Mouse (Mus musculus) activated CD4-positive, CD25-positive, alpha-beta regulatory T cell, adult 9 weeks (primary cell): ENCODE data around the gene Olfr1098. TPM values are rescaled to one million over a fixed set of nuclear protein-coding genes. Genes with fewer than 3 reads are reported as not detected.

ENCODE experiments used
- polyA plus RNA-seq: library from polyadenylated mRNA; unstranded; fragments of 100-300 nt; shearing (Covaris generic); gene quantifications from one replicate; pipeline ENCODE4 v1.2.1, GENCODE M21; 2017

Gene Olfr1098
- not detected for polyA plus RNA-seq

DNA sequence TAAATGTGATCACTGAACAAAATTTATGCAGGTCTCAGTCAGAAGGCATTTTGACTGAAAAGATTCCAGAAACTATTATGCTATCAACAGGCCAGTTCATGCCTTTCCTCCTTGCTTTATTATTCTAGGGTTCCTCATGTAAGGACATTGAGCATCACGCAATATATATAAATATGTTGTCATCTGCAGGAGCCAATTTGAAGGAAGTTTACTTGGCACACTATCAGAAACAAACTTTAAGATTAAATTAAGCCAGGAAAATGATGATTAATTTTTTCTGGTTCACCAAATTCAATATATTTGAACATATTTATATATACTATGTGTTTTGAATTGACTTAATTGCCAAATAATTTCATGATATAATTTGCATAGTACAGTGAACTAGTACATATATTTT lies at the start of gene Olfr1098:
Olfr1098 (minus strand) TSS at position 101 of the 400 bp plus-strand sequence.

DNA sequence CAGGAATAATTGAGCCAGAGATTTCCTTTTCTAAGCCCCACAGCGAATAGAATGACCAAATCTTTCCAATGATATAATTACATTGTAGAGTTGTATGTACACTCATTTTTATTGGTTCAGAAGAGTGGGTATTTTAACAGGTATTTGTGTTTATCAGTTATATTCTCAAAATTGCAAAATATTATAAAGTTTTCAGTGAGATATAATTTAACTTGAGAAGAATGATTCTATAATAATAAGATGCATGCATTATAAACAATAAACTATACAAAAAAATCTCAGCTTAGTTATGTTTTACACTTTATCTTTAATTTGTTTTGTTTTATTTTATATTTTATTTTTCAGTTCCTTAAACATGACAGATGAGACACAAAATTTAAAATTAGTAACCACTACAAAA lies 36.2 kb upstream of the Olfr1098 start, which contains the start of gene Olfr1099:
Olfr1099 (minus strand) TSS at position 101 of the 400 bp plus-strand sequence.

GRCm38 (mm10) chr2:86892116-86892515 lies 32.2 kb downstream of the Olfr1098 start, which contains the start of gene Olfr1097:
Gene Olfr1097, minus strand, starts transcription at chr2:86892216.

GRCm38 (mm10) chr2:86874702-86875101 lies 49.6 kb downstream of the Olfr1098 start, which contains the start of gene Gm13723:
Gene Gm13723, minus strand, starts transcription at chr2:86874802.

Other genes starting within 250 kb of the Olfr1098 start
- not detected for gene Olfr1086, start 244.5 kb downstream of the Olfr1098 start, polyA plus RNA-seq
- not detected for gene Olfr1087, start 226.2 kb downstream of the Olfr1098 start, polyA plus RNA-seq
- gene Olfr1089, start 190.8 kb downstream of the Olfr1098 start, polyA plus RNA-seq = not detected
- not detected for gene Olfr1090, start 165.6 kb downstream of the Olfr1098 start, polyA plus RNA-seq
- gene Olfr1093, start 142.1 kb downstream of the Olfr1098 start, polyA plus RNA-seq = not detected
- gene Olfr141, start 114.5 kb downstream of the Olfr1098 start, polyA plus RNA-seq = not detected
- gene Olfr1094, start 99.9 kb downstream of the Olfr1098 start, polyA plus RNA-seq = not detected
- gene Olfr1095, start 72.8 kb downstream of the Olfr1098 start, polyA plus RNA-seq = not detected
- gene Gm13723, start 49.7 kb downstream of the Olfr1098 start, polyA plus RNA-seq = not detected
- gene Olfr1097, start 32.3 kb downstream of the Olfr1098 start, polyA plus RNA-seq = not detected
- not detected for gene Olfr1099, start 36.1 kb upstream of the Olfr1098 start, polyA plus RNA-seq
- not detected for gene Olfr1100, start 55.4 kb upstream of the Olfr1098 start, polyA plus RNA-seq
- not detected for gene Olfr1101, start 66.7 kb upstream of the Olfr1098 start, polyA plus RNA-seq
- not detected for gene Olfr1102, start 73.9 kb upstream of the Olfr1098 start, polyA plus RNA-seq
- not detected for gene Olfr1104, start 102.5 kb upstream of the Olfr1098 start, polyA plus RNA-seq
- not detected for gene Olfr1105, start 112.0 kb upstream of the Olfr1098 start, polyA plus RNA-seq
- not detected for gene Olfr1106, start 127.7 kb upstream of the Olfr1098 start, polyA plus RNA-seq
- gene Olfr1107, start 151.3 kb upstream of the Olfr1098 start, polyA plus RNA-seq = not detected
- not detected for gene Olfr1109, start 171.5 kb upstream of the Olfr1098 start, polyA plus RNA-seq
- not detected for gene Olfr259, start 190.0 kb upstream of the Olfr1098 start, polyA plus RNA-seq
- gene Olfr1110, start 215.8 kb upstream of the Olfr1098 start, polyA plus RNA-seq = not detected
- not detected for gene Olfr1111, start 228.1 kb upstream of the Olfr1098 start, polyA plus RNA-seq